Mouse (Mus musculus) fibroblast of lung, adult 2 months (primary cell): Measurements from ENCODE around the gene Thada.
"Not testable (repeated sequence)": the region's sequence is repeated elsewhere in the genome, so short reads cannot be mapped to it uniquely, and the experiment has no call there.

Experiments
- DNase-seq: peaks from one replicate; pipeline ENCODE4 v3.0.0-alpha.2; 2011; ENCODE audit warnings: low read depth

Thada gene

DNA sequence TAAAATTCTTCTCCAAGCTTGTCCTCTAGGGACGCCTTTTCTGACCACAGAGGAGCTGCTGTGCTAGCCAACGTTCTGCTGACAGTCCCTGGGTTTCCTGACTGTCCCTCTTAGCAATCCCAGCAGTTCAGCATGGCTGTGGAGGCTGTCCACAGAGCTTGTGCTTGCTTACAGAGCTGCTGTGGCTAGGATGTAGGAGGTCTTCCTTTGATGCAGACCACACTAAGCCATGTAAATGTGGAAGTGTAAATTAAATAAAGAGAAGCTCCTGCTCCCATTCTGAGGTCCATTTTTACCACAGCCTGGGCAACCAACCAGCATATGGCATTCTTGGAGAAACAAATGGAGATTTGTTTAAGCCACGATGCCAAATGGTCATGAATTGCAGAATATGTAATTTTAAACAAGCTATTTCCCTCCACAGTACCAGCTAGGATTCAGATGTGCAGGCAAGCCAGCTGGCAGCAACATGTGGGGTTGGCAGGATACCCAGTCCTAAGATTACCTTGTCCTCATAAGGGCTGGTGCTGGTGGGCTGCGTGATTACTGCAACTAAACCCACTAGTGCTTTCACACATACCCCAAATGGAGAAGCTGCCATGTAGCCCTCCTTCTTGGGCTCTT, 207.3 kb downstream of the Thada start:
- DNase-seq: peak; percentile 72

DNA sequence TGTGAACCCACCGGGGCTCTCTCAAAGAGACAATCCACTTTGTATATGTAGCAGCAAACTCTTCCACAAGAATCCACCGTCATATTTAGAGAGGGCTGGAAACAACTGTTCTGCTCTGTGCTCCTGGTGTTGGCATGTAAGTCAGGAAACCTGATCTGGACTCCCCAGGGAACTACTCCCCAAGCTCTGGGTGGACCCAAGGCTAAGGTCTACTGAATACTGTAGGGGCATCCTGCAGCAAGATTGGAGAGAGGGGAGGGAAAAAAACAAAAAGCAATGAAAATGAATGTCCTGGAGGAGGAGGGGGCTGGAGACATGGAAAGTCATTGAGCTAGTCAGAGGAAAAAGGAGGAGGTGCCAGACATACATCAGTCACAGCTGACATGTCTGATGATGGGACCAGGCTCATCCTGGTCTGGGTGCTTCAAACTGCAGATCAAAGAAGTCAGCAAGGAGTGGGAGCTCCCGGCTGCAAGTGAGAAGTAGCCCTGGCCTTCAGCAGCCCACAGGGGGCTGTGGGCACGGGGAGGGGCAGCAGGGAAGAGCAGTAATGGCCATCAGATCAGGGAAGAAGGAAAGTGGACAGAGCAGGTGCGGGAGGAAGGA, 208.0 kb downstream of the Thada start:
- no peak for DNase-seq

DNA sequence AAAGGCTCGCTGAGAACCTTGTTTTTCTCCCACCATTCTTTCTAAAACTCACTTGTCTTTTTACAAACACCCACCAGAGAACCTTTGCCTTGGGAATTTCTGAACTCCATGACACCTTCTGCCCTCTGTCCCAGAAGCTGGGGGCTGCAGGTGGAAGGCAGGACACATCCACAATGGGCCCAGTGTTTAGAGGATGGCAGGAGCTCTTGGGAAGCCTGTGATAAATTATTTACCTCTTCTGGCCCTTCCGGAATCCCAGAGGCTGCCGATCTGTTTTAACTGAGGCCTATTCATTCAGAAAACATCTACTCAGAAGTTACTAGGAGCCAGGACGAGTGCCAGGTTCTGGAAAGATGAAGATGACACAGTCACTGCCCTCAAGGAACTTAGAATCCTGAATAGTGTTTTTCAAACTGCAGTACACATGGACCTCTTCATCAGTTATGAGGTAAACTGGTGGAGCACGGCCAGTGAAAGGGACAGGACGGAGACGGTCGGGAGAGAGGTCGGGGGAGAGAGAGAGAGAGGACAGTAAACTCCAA, 209.7 kb downstream of the Thada start:
- DNase-seq: no peak

DNA sequence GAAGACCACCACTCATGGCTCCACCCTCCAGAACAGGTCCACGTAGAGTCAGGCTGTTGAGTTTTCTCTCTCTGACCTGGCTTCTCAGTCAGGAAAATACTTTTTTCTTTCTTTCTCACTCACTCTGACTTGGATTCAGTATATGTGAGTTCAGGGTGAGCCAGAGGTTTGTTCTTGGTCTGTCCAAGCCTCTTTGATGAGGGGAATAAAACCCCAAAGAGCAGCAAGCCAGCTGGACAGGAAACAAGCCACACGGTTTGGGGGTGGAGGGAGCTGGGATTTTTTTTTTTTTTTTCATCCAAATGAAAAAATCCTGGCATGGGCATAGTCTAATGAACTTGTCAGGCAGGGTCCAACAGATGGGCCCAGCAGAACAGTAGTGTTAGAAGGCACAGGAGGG, 210.2 kb downstream of the Thada start:
- peak; percentile 61 for DNase-seq

DNA sequence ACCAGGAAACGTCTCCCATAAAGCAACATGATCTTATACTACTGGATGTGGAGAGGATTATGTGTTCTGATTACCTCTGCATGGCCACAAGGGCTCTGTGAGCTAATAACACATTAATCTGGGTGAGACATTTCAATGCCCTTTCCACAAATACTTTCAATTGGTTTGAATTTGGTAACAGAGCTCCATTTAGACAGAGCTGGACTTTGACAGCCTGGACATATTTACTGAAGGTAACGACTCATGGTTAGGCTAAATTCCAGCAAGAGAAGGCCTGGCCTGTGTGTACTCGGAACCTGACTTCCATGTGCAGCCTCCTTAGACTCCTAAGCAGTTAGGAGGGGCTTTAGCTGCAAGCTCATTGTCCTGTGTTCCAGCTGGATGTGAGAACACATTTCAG, 214.6 kb downstream of the Thada start:
- DNase-seq: no peak

DNA sequence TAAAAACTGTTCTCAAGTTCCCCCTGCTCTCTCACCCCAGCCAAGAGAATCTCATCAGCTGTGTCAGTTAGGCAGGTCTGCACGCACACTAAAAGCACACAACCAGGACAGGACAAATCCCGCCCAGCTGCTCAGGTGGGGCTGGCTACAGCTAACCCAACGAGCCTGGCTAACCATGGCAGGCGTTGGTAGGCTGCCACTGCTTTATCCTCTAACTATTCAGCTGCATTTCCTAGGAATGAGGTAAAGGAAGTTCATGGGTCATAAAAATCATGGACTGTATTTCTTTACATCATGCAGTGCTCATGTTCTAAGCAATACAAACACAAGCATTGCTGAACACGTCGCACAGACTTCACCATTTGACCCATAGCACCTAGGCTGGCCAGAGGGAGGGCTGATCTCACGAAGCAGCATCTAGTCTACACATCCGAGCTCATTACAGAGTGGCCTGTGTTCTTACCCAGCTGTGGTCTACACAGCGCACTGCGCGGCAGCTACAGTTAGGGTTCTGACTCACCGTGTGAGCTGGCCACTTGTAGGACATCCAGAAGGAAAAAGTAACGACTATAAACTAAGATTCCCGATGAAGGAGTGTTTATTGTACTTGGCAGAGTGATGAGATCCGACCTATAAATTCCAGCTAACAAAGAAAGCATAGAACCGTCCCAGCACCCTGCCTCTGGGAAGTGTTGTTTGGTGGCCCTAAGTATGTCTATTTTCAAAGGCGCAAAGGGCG, 221.7 kb downstream of the Thada start:
- DNase-seq: no peak

DNA sequence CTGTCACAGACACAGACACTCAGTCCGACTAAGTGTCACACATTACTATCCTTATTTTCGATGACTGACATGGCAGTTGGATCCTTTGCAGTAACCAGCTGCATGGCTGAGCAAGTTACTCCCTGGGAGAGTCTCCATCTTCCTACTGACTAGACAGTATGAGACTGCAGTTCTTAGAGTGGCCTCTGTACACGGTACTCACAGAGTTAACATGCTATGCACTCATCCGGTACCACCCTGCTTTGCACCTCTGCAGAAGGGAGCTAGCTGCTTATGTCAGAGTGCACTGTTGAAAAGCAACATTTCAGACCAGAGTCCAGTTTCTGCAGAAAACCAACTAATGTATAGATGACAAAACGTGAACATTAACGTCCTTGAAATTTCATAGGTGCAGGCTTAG, 222.2 kb downstream of the Thada start:
- DNase-seq: no peak

DNA sequence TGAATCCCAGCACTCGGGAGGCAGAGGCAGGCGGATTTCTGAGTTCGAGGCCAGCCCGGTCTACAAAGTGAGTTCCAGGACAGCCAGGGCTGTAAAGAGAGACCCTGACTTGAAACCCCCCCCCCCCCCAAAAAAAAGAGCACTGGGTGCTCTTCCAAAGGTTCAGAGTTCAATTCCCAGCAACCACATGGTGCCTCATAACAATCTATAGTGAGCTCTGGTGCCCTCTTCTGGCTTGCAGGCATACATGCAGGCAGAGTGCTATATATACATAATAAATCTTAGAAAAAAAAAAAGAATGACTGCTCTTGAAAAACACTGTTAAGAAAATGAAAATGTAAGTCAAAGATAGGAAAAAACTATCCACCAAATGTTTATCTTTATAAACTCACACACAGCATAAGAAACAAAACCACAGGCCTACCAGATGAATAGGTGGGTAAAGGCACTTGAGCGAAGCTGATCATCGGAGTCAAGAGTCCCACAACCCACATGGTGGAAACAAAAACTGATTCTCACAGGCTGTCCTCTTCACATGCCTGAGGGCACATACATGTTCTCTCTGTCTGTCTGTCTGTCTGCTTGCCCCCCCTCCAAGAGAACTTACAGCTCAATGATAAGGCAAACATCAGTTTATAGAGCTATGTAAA, 224.6 kb downstream of the Thada start:
- no peak for DNase-seq

DNA sequence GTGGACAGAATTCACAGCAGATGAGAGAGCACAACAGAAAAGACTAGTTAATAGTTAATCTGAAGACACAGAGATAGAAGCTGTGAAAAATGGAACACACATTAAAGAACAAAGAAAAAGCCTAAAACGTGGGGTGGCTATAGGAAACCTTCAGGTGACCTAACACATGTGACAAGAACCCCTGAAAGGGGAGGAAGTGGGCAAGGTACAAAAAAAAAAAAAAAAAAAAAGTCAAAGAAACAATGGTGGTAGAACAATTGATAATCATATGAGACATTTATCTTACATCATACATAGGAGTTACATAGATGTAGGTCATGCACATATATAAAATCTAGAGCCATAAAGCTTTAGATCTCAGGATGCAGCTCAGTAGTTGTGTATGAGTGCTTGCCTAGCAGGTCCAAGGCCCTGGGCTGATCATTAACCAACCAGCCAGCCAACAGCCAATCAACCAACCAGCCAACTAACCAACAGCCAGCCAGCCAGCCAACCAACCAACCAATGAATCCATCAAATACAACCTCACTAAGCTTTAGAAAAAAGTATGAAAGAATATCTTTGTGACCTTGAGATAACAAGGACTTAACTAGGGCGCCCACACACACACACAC, 226.2 kb downstream of the Thada start:
- DNase-seq: no peak

DNA sequence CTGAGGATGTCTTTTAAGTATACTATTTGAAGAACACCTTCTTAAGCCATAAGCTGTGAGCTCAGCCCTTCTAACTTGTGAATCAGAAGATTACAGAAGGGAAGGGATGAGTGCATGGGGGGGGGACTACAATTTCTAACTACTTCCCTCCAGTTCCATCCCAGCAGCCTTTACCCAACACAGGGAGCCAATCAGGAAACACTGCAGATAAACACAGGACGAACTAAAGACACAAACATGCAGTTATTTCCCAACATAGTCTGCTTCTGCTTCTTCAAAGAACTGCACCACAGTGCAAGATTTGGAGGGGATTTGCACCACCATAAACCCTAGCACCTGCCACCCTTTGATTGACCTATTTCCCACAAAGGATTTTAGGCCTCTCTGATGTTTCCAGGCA, 227.8 kb downstream of the Thada start:
- DNase-seq: no peak

DNA sequence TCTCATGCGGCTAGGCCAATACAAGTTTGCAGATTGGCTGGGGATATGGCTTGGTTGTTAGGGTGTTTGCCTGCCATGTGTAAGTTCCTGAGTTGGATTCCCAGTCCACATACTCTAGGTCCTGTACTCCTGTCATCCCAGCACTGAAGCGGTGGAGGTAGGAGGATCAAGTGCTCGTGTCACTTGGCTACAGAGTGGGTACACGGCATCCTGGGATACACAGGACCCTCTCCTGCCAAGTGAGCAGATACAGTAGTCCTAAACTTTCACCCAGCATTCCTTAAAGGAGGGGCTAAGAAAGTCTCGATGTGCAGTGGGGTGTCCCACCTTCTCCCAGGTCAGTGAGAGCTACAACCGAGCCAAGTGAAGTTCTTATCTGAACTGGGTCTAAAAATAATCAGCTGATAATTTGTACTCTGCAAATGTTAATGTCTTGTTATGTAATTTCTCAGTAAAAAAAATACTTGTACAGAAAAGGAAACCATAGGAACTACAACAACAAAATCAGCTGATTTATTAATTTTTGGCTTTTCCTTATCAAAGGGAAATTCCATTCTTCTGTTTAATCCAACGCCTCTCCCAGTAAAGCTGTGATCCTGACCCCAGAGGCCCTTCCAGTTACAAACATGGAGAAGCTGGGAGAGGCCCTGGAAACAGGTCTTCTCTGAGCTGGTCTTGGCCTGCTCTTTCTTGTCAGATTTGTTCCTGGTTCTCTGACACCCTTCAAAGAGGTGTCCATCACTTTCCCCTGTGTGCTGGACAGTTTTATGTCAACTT, 229.0 kb downstream of the Thada start:
- no peak for DNase-seq

DNA sequence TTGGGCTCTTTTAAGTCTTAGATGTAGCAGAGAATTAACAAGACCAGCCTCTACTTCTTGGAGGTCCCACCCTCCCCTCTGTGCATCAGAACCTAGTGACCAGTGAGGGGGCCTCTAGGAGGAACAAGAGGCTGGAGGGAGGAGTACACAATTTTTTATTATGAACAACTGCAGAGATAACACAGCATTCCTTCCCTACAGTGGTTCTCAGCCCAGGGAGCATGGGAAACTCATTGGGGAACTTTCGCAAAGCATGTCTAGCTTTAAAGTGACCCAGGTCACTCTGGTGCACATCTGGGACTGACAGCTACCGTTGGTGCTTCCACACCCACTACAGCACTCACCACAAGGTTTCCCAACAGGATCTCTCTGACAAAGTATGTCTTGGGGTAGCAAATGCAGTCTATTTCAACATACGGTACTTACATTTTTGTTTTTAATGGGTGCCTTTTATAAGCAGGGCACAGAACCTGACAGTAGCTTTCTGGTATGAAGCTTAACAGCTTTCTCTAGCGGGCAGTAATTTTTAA, 230.5 kb downstream of the Thada start:
- peak; percentile 21 for DNase-seq

DNA sequence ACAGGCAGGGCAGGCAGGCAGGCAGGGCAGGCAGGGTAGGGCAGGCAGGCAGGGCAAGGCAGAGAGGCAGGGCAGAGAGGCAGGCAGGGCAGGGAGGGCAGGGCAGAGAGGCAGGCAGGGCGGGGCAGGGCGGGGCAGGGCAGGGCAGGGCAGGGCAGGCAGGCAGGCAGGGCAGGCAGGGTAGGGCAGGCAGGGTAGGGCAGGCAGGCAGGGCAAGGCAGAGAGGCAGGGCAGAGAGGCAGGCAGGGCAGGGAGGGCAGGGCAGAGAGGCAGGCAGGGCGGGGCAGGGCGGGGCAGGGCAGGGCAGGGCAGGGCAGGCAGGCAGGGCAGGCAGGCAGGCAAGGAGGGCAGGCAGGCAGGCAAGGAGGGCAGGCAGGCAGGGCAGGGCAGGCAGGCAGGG, 231.2 kb downstream of the Thada start:
- DNase-seq: not testable (repeated sequence)

DNA sequence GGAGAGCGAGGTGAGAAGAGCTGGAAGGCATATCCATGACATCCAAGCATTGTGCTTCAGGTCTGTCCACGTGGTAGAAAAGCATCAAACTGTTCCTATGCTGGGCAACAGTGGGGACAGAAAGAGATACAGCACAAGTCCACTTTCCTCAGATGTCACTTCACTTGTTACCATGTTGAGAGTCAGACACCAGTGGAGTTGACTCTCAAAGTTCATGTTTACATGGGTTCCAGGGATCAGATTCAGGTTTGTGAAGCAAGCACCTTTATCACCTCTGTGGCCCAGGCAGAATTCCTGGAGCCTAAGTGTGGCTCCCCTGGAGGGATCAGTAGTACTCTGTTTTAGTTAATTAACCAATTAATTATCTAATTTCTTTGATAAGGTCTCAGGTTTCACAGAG, 232.2 kb downstream of the Thada start:
- no peak for DNase-seq

DNA sequence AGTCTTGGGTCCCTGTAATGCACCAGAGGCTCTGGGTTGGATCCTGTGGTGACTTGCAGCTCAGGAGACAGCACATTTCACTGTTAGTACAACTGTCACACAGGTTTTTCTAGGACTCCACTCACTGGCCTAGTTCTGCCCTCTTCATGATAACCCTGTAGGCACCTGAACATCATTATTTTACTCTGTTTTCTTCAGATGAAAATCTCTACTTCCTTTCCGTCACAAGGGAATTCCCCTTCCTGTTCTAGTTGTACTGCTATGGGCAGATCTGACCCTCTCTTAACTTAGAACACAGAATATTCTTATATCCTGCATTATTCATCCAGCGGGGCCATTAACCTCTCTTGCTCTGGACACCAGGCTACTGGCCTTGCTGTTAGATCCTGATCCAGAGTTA, 234.6 kb downstream of the Thada start:
- no peak for DNase-seq

DNA sequence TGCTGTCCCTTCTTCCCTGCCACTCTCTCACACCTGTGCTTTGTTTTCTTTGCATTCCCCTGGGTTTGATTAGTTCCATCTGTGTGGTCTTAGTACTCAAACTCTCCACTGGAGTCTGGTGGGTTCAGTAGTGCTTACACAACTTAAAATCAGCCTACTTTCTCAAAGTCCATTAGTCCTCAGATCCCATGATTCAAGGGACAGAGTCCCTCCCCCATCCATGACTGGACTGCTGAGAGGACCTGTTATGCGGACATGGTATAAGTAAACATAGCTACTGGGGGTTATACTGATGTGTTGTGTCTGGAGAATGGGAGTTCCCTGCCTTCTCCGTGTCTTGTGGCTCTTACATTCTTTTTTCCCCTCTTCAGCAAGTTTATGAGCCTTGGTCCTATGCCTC, 237.8 kb downstream of the Thada start:
- DNase-seq: no peak

DNA sequence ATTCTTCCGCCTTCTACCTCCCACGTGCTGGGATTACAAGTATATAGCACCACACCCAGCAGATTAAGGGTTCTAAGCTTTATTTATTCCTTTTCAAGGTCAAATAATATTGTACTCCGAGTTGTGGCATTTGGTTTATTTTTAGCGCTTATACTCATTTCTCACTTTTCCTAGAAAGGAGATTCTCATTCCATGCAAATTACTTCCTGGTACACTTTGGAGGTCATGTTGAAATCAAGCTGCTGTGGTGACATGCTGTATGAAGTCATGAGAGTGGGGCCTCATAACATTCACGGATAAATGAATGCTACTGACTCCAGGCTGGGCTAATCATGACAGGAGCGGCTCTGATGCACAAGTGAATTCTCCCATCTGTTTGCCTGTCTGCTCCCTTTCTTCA, 239.3 kb downstream of the Thada start:
- DNase-seq: no peak

DNA sequence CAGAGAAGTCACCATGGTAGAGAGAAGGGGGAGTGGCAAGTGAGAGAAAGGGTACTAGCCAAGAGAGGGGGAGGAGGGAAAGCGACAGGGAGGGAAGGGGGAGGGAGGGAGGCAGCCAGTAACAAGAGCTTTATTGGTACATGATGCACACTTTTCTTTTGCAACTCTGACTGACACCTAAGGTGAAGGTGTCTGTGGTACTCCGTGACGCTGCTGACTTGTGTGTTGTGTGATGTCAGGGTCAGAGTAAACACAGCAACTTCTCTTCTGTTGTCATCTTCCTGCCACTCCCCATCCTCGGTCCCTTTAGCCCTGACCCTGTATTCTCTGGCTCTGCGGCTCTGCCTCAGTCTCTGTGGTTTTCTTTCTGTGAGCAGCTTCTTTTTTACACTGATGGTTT, 239.8 kb downstream of the Thada start:
- DNase-seq: no peak

DNA sequence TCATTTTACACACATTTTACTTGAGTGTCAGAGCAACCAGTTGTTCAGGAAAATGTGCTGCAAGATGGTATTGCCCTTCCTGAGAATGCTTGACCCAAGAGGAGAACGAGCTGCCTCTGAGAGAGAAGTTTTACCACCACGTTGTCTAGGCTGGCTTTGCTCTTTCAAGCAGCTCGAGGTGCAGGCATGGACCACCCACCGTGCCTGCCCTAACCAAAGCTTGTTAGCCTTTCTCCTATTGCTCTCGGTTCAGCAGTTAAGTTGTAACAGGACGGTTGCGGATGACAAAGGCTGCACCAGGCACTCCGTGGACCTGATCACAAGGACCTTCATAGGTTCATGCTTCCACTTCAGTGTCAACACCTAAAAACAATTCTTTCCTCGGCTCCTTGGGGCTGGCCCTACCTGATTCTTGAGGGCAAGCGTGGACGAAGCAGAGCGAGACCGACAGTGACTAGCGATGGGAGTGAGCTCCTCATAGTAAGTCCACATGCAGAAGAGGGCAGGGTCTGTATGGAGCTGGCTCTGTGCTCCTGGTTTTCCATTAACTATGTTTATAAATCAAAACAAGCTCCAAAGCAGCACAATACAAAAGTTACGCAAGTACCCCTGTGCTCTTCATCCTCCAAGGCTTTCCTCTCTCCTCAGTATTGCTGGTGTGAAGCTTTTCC, 241.7 kb downstream of the Thada start:
- no peak for DNase-seq

DNA sequence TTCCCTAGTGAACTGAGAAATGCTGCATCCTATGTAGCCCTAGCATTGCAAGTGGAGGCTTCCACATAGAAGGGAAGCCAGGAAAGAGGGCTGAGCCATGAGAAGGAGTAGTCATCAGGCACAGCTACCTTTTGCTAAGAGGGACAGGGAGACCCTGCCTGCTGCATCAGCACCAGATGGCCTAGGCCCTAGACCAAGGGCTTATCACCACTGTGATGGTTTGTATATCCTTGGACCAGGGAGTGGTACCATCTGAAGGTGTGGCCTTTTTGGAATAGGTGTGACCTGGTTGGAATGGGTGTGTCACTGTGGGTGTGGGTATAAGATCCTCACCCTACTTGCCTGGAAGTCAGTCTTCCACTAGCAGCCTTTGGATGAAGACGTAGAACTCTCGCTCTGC, 247.2 kb downstream of the Thada start:
- DNase-seq: not testable (repeated sequence)

DNA sequence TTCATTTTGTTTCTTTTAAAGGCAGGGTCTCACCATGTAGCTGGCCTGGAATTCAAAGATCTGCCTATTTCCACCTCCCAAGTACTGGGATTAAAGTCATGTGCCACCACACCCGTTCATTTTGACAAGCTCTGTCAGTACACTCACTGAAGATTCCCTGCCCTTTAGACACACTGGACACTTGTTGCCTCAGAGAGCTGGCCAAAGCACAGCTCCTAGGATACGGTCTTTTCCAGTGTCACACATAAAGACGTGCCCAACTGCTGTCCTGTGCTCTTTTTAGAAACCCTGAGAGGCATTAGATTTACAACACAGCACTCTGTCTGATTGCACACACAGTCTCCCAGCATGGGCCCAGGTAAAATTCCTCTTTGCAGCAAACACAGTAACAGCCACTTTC, 248.3 kb downstream of the Thada start:
- DNase-seq: no peak
